Mouse (Mus musculus): ENCODE measurements around the gene Cdc42ep1.

GRCm38 (mm10) chr15:78875537-78875936, 33.1 kb downstream of the Cdc42ep1 start:
- TF ChIP-seq CTCF (IDR thresholded peaks at IDR 0.05; ENCODE audit: low read depth, low read length) (no peak), POLR2A (IDR thresholded peaks at IDR 0.05; ENCODE audit: extremely low read depth, insufficient read depth, low read length) (no peak)
